Mouse (Mus musculus) hindbrain, embryonic 11.5 days (tissue): ENCODE data around the gene Nt5c2. TPM values are rescaled to one million over a fixed set of nuclear protein-coding genes. Genes with fewer than 3 reads are reported as not detected.
"Not testable (repeated sequence)": the region's sequence is repeated elsewhere in the genome, so short reads cannot be mapped to it uniquely, and the experiment has no call there.

Experiments used
- ATAC-seq: fragments of 200-750 bp; cut with Nextera tagmentation; 2 replicates; pipeline ENCODE4 v1.8.0; 2017; ENCODE audit warnings: mild to moderate bottlenecking, moderate TSS enrichment, moderate library complexity; ENCODE audit not compliant: low FRiP score
- DNase-seq: peaks from one replicate; pipeline ENCODE4 v3.0.0-alpha.2; 2015; ENCODE audit warnings: low spot score
- H3K27ac ChIP-seq: fragments of 300-500 bp; sonication (generic); 2 replicates; pipeline ENCODE4 v1.5.1; 2014; ENCODE audit warnings: mild to moderate bottlenecking, low read depth, low read length
- H3K27me3 ChIP-seq: fragments of 300-500 bp; sonication (generic); 2 replicates; pipeline ENCODE4 v1.6.1; 2014; ENCODE audit warnings: mild to moderate bottlenecking, low read length, moderate library complexity, mixed read lengths; ENCODE audit not compliant: control insufficient read depth, insufficient read depth
- H3K36me3 ChIP-seq: fragments of 300-500 bp; sonication (generic); 2 replicates; pipeline ENCODE4 v1.6.1; 2014; ENCODE audit warnings: mild to moderate bottlenecking, low read length, moderate library complexity, mixed read lengths; ENCODE audit not compliant: control insufficient read depth, insufficient read depth
- H3K4me1 ChIP-seq: fragments of 300-500 bp; sonication (generic); replicated peaks from 2 replicates; pipeline ENCODE4 v1.6.1; 2014; ENCODE audit warnings: low read length, mixed read lengths; ENCODE audit not compliant: control insufficient read depth, insufficient read depth
- H3K4me2 ChIP-seq: fragments of 300-500 bp; sonication (generic); replicated peaks from 2 replicates; pipeline ENCODE4 v1.6.1; 2014; ENCODE audit warnings: mild to moderate bottlenecking, low read depth, low read length
- H3K4me3 ChIP-seq: fragments of 300-500 bp; sonication (generic); 2 replicates; pipeline ENCODE4 v1.5.1; 2014; ENCODE audit warnings: low read depth, low read length
- H3K9ac ChIP-seq: fragments of 300-500 bp; sonication (generic); 2 replicates; pipeline ENCODE4 v1.6.1; 2014; ENCODE audit warnings: low read depth, low read length
- H3K9me3 ChIP-seq: fragments of 300-500 bp; sonication (generic); 2 replicates; pipeline ENCODE4 v1.6.1; 2016; ENCODE audit warnings: low read length; ENCODE audit not compliant: control insufficient read depth
- whole genome bisulfite sequencing: fragments of 180-500 bp; shearing (Covaris S2); extraction: QIAGEN DNeasy Blood & Tissue Kit; methylation state at CpG from one replicate; pipeline ENCODE4 v1.1.7; 2014; 5-methylcytosine and 5-hydroxymethylcytosine counted together
- polyA plus RNA-seq: library from polyadenylated mRNA; unstranded; fragments of >200 nt; fragmentation: Nextera tagmentation; extraction: Ambion mirVana; gene quantifications from 2 replicates; pipeline ENCODE4 v1.2.1, GENCODE M21; 2014

Gene Nt5c2
- polyA plus RNA-seq, 1 experiment from 2014 or later: 90.6 TPM

- no peak for DNase-seq
- Histone ChIP-seq H3K4me1 (no peaks in the 10 kb centered on the region), H3K27ac (no peak overlapping the region), H3K9me3 (no peaks in the 10 kb centered on the region), H3K36me3 (no peaks in the 10 kb centered on the region), H3K27me3 (no peaks in the 10 kb centered on the region), H3K4me3 (no peak overlapping the region), H3K9ac (no peak overlapping the region), H3K4me2 (no peak overlapping the region)
- 91% methylated on average over 6 of the region's 6 CpGs for WGBS
- ATAC-seq: no peak
Measured at GRCm38 (mm10) chr19:46999753-47000152, 15.2 kb downstream of the Nt5c2 start.

GRCm38 (mm10) chr19:46998953-46999352 is 16.0 kb downstream of the Nt5c2 start:
- Histone ChIP-seq H3K27me3 (no peaks in the 10 kb centered on the region), H3K36me3 (no peaks in the 10 kb centered on the region), H3K9ac (no peak overlapping the region), H3K9me3 (no peaks in the 10 kb centered on the region), H3K4me1 (no peaks in the 10 kb centered on the region), H3K4me2 (no peak overlapping the region), H3K27ac (no peak overlapping the region), H3K4me3 (no peak overlapping the region)
- no peak for ATAC-seq
- 90% methylated on average over 4 of the region's 4 CpGs for WGBS
- DNase-seq: no peak

GRCm38 (mm10) chr19:46998168-46998870 is 16.6 kb downstream of the Nt5c2 start:
- H3K4me1 ChIP-seq: no peaks in the 10 kb centered on the region
- no peaks in the 10 kb centered on the region for H3K27me3 ChIP-seq
- H3K36me3 ChIP-seq: no peaks in the 10 kb centered on the region
- H3K4me3 ChIP-seq: no peak overlapping the region
- no peak overlapping the region for H3K27ac ChIP-seq
- no peaks in the 10 kb centered on the region for H3K9me3 ChIP-seq
- DNase-seq: no peak
- ATAC-seq: no peak
- H3K4me2 ChIP-seq: no peak overlapping the region
- no peak overlapping the region for H3K9ac ChIP-seq
- WGBS: 87% methylated on average over 8 of the region's 8 CpGs

GRCm38 (mm10) chr19:46996095-46996494 is 18.9 kb downstream of the Nt5c2 start:
- Histone ChIP-seq H3K9me3 (no peaks in the 10 kb centered on the region), H3K27me3 (no peaks in the 10 kb centered on the region), H3K4me2 (no peak overlapping the region), H3K36me3 (no peaks in the 10 kb centered on the region), H3K9ac (no peak overlapping the region), H3K4me3 (no peak overlapping the region), H3K4me1 (no peaks in the 10 kb centered on the region), H3K27ac (no peak overlapping the region)
- 81% methylated on average over 9 of the region's 9 CpGs for WGBS
- no peak for ATAC-seq
- DNase-seq: no peak

GRCm38 (mm10) chr19:46992329-46992728 is 22.6 kb downstream of the Nt5c2 start:
- not testable (repeated sequence) for DNase-seq, H3K4me2 ChIP-seq, H3K27ac ChIP-seq, H3K4me1 ChIP-seq, H3K9ac ChIP-seq, H3K4me3 ChIP-seq, H3K27me3 ChIP-seq, H3K36me3 ChIP-seq, ATAC-seq, H3K9me3 ChIP-seq
- WGBS: 77% methylated on average over 4 of the region's 4 CpGs

- no peak overlapping the region for H3K27ac ChIP-seq
- 15% methylated on average over 5 of the region's 5 CpGs for WGBS
- DNase-seq (peak; percentile 93), ATAC-seq (no peak)
- no peak overlapping the region for H3K9ac ChIP-seq
- peaks cover 4% of the 10 kb centered on the region; the same call in 1 of the 2 replicates for H3K4me1 ChIP-seq
- H3K27me3 ChIP-seq: no peaks in the 10 kb centered on the region
- no peaks in the 10 kb centered on the region for H3K36me3 ChIP-seq
- no peaks in the 10 kb centered on the region for H3K9me3 ChIP-seq
- no peak overlapping the region for H3K4me3 ChIP-seq
- H3K4me2 ChIP-seq: no peak overlapping the region
Measured at GRCm38 (mm10) chr19:46991145-46991544, 23.8 kb downstream of the Nt5c2 start.

- not testable (repeated sequence) for H3K27ac ChIP-seq, DNase-seq, H3K36me3 ChIP-seq, H3K9ac ChIP-seq, H3K27me3 ChIP-seq, ATAC-seq, H3K4me3 ChIP-seq, H3K4me2 ChIP-seq, H3K9me3 ChIP-seq, H3K4me1 ChIP-seq
- 91% methylated on average over 8 of the region's 8 CpGs for WGBS
Measured at GRCm38 (mm10) chr19:46990625-46991024, 24.3 kb downstream of the Nt5c2 start.

- H3K27ac ChIP-seq: no peak overlapping the region
- no peaks in the 10 kb centered on the region for H3K9me3 ChIP-seq
- H3K36me3 ChIP-seq: no peaks in the 10 kb centered on the region
- ATAC-seq (no peak), DNase-seq (no peak)
- 93% methylated on average over 3 of the region's 3 CpGs for WGBS
- peaks cover 4% of the 10 kb centered on the region; the same call in 1 of the 2 replicates for H3K4me1 ChIP-seq
- no peak overlapping the region for H3K9ac ChIP-seq
- no peak overlapping the region for H3K4me2 ChIP-seq
- no peaks in the 10 kb centered on the region for H3K27me3 ChIP-seq
- H3K4me3 ChIP-seq: no peak overlapping the region
Measured at GRCm38 (mm10) chr19:46990153-46990518, 24.8 kb downstream of the Nt5c2 start.

GRCm38 (mm10) chr19:46989479-46990152 is 25.3 kb downstream of the Nt5c2 start:
- Histone ChIP-seq H3K4me1 (peaks cover 4% of the 10 kb centered on the region; the same call in 1 of the 2 replicates), H3K27ac (no peak overlapping the region)
- WGBS: 84% methylated on average over 20 of the region's 20 CpGs

More at GRCm38 (mm10) chr19:46989479-46990152, 25.3 kb downstream of the Nt5c2 start:
- Histone ChIP-seq H3K4me2 (no peak overlapping the region), H3K4me3 (no peak overlapping the region), H3K27me3 (no peaks in the 10 kb centered on the region), H3K36me3 (no peaks in the 10 kb centered on the region), H3K9me3 (no peaks in the 10 kb centered on the region), H3K9ac (no peak overlapping the region)
- DNase-seq: no peak
- no peak for ATAC-seq
